Mouse (Mus musculus) lung, adult 2 months (tissue): ENCODE measurements around the gene Mtg2. TPM values are rescaled to one million over a fixed set of nuclear protein-coding genes. Genes with fewer than 3 reads are reported as not detected.

ENCODE experiments used
- DNase-seq: peaks from one replicate; pipeline ENCODE4 v3.0.0; 2022
- H3K4me1 ChIP-seq: fragments of 200-500 bp; 2 replicates; pipeline ENCODE4 v1.6.1; 2011; ENCODE audit warnings: low read length; ENCODE audit not compliant: control insufficient read depth, insufficient read depth
- H3K4me3 ChIP-seq: fragments of 200-500 bp; replicated peaks from 2 replicates; pipeline ENCODE3; 2011; ENCODE audit warnings: low read depth, mild to moderate bottlenecking, control low read depth, low read length; ENCODE audit errors: extremely low read depth
- CTCF ChIP-seq: fragments of 200-500 bp; IDR thresholded peaks from 2 replicates; pipeline ENCODE4 v1.5.1; 2011; ENCODE audit warnings: mild to moderate bottlenecking, low read length, control low read depth; ENCODE audit not compliant: insufficient read depth
- POLR2A ChIP-seq: fragments of 200-500 bp; IDR thresholded peaks from 2 replicates; pipeline ENCODE4 v1.6.1; 2011; ENCODE audit warnings: low read depth, mild to moderate bottlenecking, control low read depth, low read length, borderline replicate concordance; ENCODE audit errors: extremely low read depth
- WGBS: fragments of 180-500 bp; shearing (Covaris S2); methylation state at CpG from one replicate; pipeline ENCODE4 v1.1.7; 2018; 5-methylcytosine and 5-hydroxymethylcytosine counted together
- polyA plus RNA-seq: library from polyadenylated mRNA; depleted of rRNA; stranded (reverse); fragments of >200 nt; gene quantifications from 2 replicates; pipeline ENCODE4 v1.2.3, GENCODE M21; 2012

Mtg2 gene
- polyA plus RNA-seq, 1 experiment = 17.1 TPM

DNA sequence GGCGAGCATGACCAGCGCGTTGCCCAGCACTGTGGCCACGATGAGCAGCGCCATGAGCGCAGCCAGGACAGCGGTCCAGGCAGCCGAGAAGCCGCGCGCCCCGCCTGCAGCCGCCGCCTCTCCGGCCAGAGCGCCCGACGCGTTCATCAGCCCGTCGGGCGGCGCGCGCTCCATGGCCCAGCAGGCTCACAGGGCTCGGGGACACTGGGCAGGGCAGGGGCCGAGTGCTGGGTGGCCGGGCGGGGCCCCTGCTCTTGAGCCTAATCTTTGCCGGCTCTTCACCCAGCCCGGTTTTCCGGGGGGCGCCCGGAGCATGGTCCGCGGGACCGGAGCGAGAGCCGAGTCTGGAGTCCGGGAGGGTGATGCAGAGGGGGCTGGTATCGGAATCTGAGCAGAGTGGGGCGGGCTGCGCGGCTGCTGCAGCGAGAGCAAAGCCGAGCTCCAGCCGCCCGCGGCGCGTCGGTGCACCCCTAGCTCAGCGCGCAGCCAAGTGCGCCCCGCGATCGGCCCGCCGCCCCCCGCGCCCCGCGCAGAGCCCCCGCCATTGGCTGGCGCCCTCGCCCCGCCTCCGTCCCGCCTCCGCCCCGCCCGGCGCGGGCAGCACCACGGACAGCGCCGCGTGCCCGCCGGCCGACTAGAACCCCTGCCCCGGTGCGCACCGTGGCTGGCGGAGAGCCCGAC, 33.7 kb downstream of the Mtg2 start, which contains the start of gene Hrh3:
Gene Hrh3, minus strand, starts transcription at position 511 of the 681 bp plus-strand sequence.
- peak; percentile 83 for DNase-seq
- TF ChIP-seq CTCF (no peak), POLR2A (no peak)
- 1% methylated on average over 87 of the region's 87 CpGs for WGBS
- Histone ChIP-seq H3K4me3 (peak within 1 kb of the TSS; percentile 40), H3K4me1 (peaks cover 3% of the 10 kb centered on the region; the same call in 1 of the 2 replicates)

DNA sequence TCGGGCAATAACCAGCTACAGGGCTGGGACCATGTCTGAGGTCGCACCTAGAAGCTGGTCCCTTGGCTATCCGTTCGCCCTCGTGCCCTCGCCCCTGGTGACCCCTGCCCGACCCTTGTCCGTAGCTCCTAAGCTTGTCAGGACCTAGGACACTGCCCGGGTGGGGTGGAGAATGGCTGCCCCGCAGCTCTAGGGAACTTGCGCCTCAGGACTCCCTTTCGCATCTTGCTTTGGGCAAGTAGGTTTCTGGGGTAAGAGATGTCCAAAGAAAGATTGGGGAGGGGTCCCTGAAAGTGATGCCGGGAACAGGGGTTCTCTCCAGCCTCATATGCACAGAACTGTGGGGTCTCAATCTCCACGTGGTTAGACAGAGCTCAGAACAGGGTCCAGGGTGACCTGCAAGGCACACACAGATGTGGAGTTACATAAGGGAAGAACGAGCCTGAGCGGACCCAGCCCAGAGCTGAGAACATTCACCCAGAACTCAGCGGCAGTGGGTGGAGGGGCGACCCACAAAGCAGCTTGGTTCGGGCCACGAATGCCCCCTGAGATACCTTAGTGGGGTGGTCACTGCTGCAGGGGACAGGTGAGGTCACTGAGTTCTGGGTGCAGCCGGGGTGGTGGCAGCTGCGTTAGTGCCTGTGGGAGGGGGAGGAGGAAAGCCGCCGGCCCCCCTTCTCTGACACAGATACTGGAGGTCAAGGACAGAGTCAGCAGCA, 34.4 kb downstream of the Mtg2 start:
- DNase-seq = no peak
- TF ChIP-seq POLR2A = no peak
- no peak for TF ChIP-seq CTCF
- H3K4me3 ChIP-seq = no peak overlapping the region
- 11% methylated on average over 24 of the region's 24 CpGs for WGBS
- peaks cover 3% of the 10 kb centered on the region; the same call in 1 of the 2 replicates for H3K4me1 ChIP-seq

DNA sequence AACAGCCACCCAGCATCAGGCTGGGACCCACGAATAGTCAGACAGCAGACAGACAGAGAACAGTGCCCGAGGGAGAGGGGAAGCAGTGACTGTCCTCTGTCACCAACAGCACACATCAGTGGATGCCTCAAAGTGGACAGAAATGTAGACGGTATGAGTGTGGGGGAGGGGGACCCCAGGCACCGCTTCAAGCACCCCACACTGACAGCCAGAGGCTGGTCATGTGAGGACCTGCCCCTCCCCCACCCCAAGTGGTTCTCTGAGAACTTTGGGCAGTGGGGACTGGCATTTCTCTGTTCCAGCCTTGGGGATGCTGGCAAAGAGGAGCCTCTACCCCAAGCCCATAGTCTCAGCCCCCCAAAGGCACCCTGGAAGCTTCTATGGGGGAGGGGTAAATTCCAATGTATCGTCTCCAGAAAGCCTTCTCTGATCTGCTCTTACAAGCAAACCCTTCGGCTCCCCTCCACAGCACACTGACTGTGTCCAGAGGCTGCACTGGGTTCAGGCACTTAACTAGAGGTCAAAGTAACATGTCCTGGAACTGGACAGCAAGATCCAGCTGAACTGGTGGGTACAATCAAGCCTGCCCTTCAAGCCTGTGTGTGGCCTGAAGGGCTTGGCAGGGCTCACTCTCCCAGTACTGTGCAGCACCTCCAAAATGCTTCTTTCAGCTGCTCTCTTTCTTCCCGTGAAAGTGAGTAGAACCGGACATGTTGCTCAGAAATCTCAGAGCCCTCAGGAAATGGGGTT, 35.2 kb downstream of the Mtg2 start:
- Histone ChIP-seq H3K4me3 (no peak overlapping the region), H3K4me1 (peaks cover 3% of the 10 kb centered on the region; the same call in 1 of the 2 replicates)
- 33% methylated on average over 8 of the region's 8 CpGs for WGBS
- TF ChIP-seq CTCF (no peak), POLR2A (no peak)
- DNase-seq = no peak

DNA sequence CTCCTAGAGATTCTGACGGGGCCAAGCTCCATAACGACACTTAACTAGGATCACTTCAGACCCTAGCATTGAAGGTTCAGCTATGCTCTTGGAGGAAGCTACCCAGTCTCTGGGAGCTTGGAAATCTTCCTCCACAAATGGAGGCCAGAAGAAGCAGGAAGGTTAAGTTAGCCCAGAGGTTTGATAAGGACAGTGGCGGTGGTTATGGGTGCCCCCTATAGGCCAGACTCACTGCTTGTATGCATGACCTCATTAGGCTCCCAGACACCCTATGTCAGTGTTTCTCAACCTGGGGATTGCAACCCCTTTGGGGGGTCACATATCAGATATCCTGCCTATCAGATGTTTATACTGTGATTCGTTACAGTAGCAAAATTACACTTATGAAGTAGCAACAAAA, 36.7 kb downstream of the Mtg2 start:
- H3K4me1 ChIP-seq = peaks cover 3% of the 10 kb centered on the region; the same call in 1 of the 2 replicates
- no peak for DNase-seq
- H3K4me3 ChIP-seq = no peak overlapping the region
- 66% methylated on average over 4 of the region's 4 CpGs for WGBS
- TF ChIP-seq POLR2A (no peak), CTCF (peak; percentile 20; the same call in 1 of the 2 replicates)

DNA sequence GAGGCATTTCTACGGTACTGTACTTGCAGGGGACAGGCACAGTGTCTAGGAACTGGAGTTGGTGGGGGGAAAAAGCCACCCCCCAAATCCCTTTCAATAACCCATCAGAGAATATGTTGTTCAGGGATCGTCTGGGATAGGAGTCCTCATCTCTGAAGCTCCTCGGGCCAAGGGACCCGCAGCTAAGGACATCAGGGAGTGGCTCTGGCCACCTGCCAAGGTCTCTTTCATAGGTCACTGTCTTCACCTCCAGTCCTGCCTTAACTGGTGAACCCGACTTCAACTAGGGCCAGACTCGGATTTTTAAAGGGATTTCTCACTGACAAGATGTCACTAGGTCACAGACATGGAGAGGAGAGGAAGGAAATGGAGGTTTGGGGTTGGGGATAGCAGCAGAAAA, 37.9 kb downstream of the Mtg2 start:
- Histone ChIP-seq H3K4me3 (no peak overlapping the region), H3K4me1 (peaks cover 3% of the 10 kb centered on the region; the same call in 1 of the 2 replicates)
- no peak for DNase-seq
- 31% methylated on average over 6 of the region's 6 CpGs for WGBS
- TF ChIP-seq POLR2A = no peak
- no peak for TF ChIP-seq CTCF

DNA sequence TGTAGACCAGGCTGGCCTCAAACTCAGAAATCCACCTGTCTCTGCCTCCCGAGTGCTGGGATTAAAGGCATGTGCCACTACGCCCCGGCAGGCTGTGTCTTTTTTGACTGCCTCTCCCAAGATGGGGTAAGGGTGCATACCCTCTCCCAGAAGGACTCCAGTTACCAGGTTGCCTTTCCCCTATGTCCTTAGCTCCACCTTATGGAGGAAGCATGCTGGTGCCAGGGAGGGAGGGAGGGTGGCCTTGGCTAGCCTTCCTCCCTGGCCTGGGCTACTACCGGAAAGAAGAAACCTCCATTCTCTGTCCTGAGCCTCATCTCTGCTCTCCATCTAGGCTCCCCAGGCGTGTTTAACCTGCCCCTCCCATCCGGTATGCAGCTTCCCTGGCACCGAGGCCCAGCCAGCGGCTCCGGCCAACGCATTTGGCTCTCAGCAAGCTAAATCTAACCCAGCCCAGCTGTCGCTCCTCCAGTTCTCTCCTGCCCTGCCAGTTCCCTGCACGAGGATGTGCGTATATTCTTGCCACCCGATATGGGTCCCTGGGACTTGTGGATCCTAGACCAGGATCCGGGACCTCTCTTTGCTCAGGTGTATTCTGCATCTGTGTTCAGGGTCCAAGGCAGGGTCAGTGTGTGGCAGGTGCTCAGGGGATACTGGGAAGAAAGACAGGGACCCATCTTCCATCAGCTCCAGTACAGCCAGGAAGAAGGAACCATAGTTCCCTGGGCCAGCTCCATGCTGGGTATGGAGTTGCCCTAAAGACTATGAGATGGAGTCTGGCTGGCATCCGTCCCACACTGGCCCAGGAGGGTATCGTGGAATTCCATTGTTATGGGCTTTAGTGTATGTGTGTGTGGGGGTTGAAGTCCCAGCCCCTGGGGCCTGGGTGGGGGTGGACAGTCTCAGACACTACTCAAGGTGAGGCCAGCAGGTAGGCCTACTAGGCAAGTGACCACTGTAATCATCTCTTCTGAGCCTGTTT, 43.8 kb downstream of the Mtg2 start:
- DNase-seq = peak; percentile 68
- TF ChIP-seq CTCF (peak; percentile 50), POLR2A (no peak)
- H3K4me1 ChIP-seq = peaks cover 44% of the 10 kb centered on the region
- 26% methylated on average over 17 of the region's 17 CpGs for WGBS
- H3K4me3 ChIP-seq = no peak overlapping the region

DNA sequence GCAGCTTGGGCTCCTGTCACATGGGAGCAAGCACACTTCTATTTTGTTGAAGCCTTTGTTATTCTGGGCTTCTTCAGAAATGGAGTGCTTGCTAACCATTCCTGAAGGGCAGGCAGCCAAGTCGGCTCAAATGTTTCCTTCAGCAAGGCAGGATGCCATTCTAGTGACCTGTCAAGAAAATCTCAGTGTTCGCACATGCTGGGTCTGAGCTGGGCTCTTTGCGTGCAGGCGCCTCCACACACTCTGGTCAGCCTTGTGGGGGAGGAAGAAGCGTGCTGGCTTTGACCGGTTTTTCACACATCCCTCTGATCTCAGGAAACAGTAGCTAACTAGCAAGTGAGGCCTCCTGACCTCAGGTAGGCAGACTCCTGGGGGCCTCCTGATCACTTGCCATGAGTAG, 44.9 kb downstream of the Mtg2 start:
- peak; percentile 77 for DNase-seq
- H3K4me3 ChIP-seq = no peak overlapping the region
- H3K4me1 ChIP-seq = peaks cover 47% of the 10 kb centered on the region

DNA sequence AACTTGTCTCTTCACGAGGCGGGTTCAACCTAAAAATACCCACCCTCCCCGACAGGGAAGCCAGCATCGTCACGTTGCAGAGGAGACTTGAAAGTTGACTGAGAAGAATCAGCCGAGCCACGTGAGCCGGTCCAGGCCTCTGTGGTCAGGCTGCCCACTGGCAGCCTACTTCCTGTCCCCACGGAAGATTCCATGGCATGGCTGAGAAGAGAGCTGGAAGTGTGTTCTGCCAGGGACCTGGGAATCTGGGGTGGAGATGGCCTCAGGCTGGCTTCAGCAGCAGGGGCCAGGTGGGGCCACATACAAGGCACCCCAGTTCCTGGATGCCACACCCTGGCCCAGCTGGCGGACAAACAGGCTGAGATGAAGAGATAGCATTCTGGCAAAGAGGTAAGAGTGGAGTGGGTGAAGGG, 45.7 kb downstream of the Mtg2 start:
- Histone ChIP-seq H3K4me1 (peaks cover 47% of the 10 kb centered on the region), H3K4me3 (no peak overlapping the region)
- DNase-seq = peak; percentile 58
- TF ChIP-seq CTCF = no peak
- TF ChIP-seq POLR2A = no peak
- 25% methylated on average over 10 of the region's 10 CpGs for WGBS

More for the DNA sequence above, 44.9 kb downstream of the Mtg2 start:
- 10% methylated on average over 6 of the region's 6 CpGs for WGBS
- TF ChIP-seq CTCF = no peak
- no peak for TF ChIP-seq POLR2A
